In genomic region chr11:116077446-116078204, GRCm38 (mm10) we compare ENCODE assay signal across 8 mouse cellular contexts. TPM values are rescaled to one million over a fixed set of nuclear protein-coding genes. Genes with fewer than 3 reads are reported as not detected.
DNase-seq lines count a peak whose midpoint lies in the region; ATAC-seq and TF ChIP-seq lines count a peak whose summit lies in the region.

Unc13d (minus strand) TSS chr11:116077961.

- H3K4me2 ChIP-seq in kidney, embryonic 14.5 days (replicated peaks; ENCODE audit: low read depth, low read length) = peak within 1 kb of the TSS; percentile 49
- H3K4me2 ChIP-seq in neural tube, embryonic 15.5 days = peak within 1 kb of the TSS; percentile 59

- peak within 1 kb of the TSS; percentile 27 for H3K4me3 ChIP-seq in kidney, embryonic 14.5 days (ENCODE audit: low read length)
- peak within 1 kb of the TSS; percentile 49 for H3K4me3 ChIP-seq in lung, adult 2 months (replicated peaks; ENCODE audit: extremely low read depth, low read depth, low read length)
- H3K4me3 ChIP-seq in neural tube, embryonic 15.5 days (replicated peaks) = peak within 1 kb of the TSS; percentile 28

- ATAC-seq in kidney, embryonic 14.5 days (ENCODE audit: low FRiP score, low TSS enrichment) = no peak
- ATAC-seq in hematopoietic stem cell, adult 5-6 weeks (replicated peaks in 1 of 2; ENCODE audit: insufficient read depth in 1 of 2, low FRiP score in 2 of 2, low TSS enrichment in 1 of 2, low read depth in 1 of 2, poor library complexity in 2 of 2, severe bottlenecking in 2 of 2) = peak; percentile 50 to 65
- ATAC-seq in neural tube, embryonic 15.5 days (ENCODE audit: low FRiP score) = 0 out of 2 replicates have a peak, but pooled peaks have one; percentile 16

- H3K9ac ChIP-seq in kidney, embryonic 14.5 days (ENCODE audit: low read depth, low read length) = peak within 1 kb of the TSS; percentile 50; the same call in 1 of the 2 replicates
- peak within 1 kb of the TSS; percentile 57 for H3K9ac ChIP-seq in neural tube, embryonic 15.5 days (replicated peaks)

- H3K9me3 ChIP-seq in kidney, embryonic 14.5 days (ENCODE audit: control insufficient read depth, low read length) = no peaks in the 10 kb centered on the region
- H3K9me3 ChIP-seq in neural tube, embryonic 15.5 days (replicated peaks) = no peaks in the 10 kb centered on the region

- H3K27ac ChIP-seq in kidney, embryonic 14.5 days (ENCODE audit: low read depth, low read length) = peak within 1 kb of the TSS; percentile 37; the same call in 1 of the 2 replicates
- H3K27ac ChIP-seq in neural tube, embryonic 15.5 days (replicated peaks) = peak within 1 kb of the TSS; percentile 68

- DNase-seq in kidney, adult 9 months = no peak
- peak; percentile 40 for DNase-seq in cerebellum, adult 8-10 months
- DNase-seq in lung, adult 2 months = peak; percentile 73
- DNase-seq in left cerebral cortex, adult 18-20 months (ENCODE audit: low spot score in 2 of 2) = no peak
- DNase-seq in layer of hippocampus, adult 9-11 months = no peak

- WGBS in kidney, embryonic 14.5 days = 53% methylated on average over 22 of the region's 22 CpGs
- 44% methylated on average over 22 of the region's 22 CpGs for WGBS in lung, adult 2 months
- 63% methylated on average over 22 of the region's 22 CpGs for WGBS in neural tube, embryonic 15.5 days

- no peak for TF ChIP-seq CTCF in lung, adult 2 months (IDR thresholded peaks at IDR 0.05; ENCODE audit: insufficient read depth, low read length)

- peaks cover 10% of the 10 kb centered on the region for H3K4me1 ChIP-seq in kidney, embryonic 14.5 days (ENCODE audit: control insufficient read depth, insufficient read depth, low read length)
- H3K4me1 ChIP-seq in lung, adult 2 months (ENCODE audit: control insufficient read depth, insufficient read depth, low read length) = peaks cover 3% of the 10 kb centered on the region; the same call in 1 of the 2 replicates
- H3K4me1 ChIP-seq in neural tube, embryonic 15.5 days = peaks cover 19% of the 10 kb centered on the region

- TF ChIP-seq POLR2A in lung, adult 2 months (IDR thresholded peaks at IDR 0.05; ENCODE audit: borderline replicate concordance, extremely low read depth, low read depth, low read length) = peak; percentile 32; the same call in 1 of the 2 replicates

- peaks cover 39% of the 10 kb centered on the region for H3K36me3 ChIP-seq in kidney, embryonic 14.5 days (ENCODE audit: control insufficient read depth, insufficient read depth, low read length)
- H3K36me3 ChIP-seq in neural tube, embryonic 15.5 days = peaks cover 38% of the 10 kb centered on the region

- H3K27me3 ChIP-seq in kidney, embryonic 14.5 days (ENCODE audit: control insufficient read depth, insufficient read depth, low read length) = no peaks in the 10 kb centered on the region
- H3K27me3 ChIP-seq in neural tube, embryonic 15.5 days (replicated peaks) = no peaks in the 10 kb centered on the region

RNA-seq across cellular contexts. Expression of gene Unc13d, which starts in this region (rescaled TPM):
- 1.3 and 1.5 TPM in 2 replicates for polyA plus RNA-seq in kidney, embryonic 14.5 days (2014; fragmentation: Nextera tagmentation; extraction: Ambion mirVana)
- total RNA-seq in hematopoietic stem cell, adult 5-6 weeks (2017) = 33.5 and 42.0 TPM in 2 replicates
- polyA plus RNA-seq in lung, adult 2 months (2012; rRNA removed) = 51.6 and 56.4 TPM in 2 replicates
- polyA plus RNA-seq in neural tube, embryonic 15.5 days (2015; fragmentation: Nextera tagmentation; extraction: Ambion mirVana) = 1.0 and 7.1 TPM in 2 replicates
- 1 to 10 TPM; 1.8 to 2.7 TPM for total RNA-seq in left cerebral cortex, adult 18-20 months (2021)

Comparison
In these comparisons a context has a peak if more than half of its experiments do, and no peak if none do; other contexts are left out.
1. DNase-seq: peak in cerebellum, adult 8-10 months (single experiment) and lung, adult 2 months (single experiment); none in kidney, adult 9 months (single experiment), left cerebral cortex, adult 18-20 months (0 of 2) and layer of hippocampus, adult 9-11 months (single experiment).
2. Peak in every context shown above with its lines, with median percentiles within 50 percentile points of each other: H3K4me3 ChIP-seq.